Mouse (Mus musculus): ENCODE measurements around the gene Pank4.

The Pank4 gene

GRCm38 (mm10) chr4:155012788-155013187, 48.9 kb downstream of the Pank4 start:
- DNase-seq (ENCODE audit: low spot score in 2 of 2) = peak; percentile 20 to 28

- no peak for DNase-seq (ENCODE audit: low spot score in 2 of 2)
These were observed 50.3 kb downstream of the Pank4 start for GRCm38 (mm10) chr4:155014244-155014643.

GRCm38 (mm10) chr4:155014791-155015190, 50.9 kb downstream of the Pank4 start:
- DNase-seq (ENCODE audit: low spot score in 2 of 2) = no peak

- no peak for DNase-seq (ENCODE audit: low spot score in 2 of 2)
These were observed 51.6 kb downstream of the Pank4 start for GRCm38 (mm10) chr4:155015550-155015949.

- no peak for DNase-seq (ENCODE audit: low spot score in 2 of 2)
These were observed 52.9 kb downstream of the Pank4 start for GRCm38 (mm10) chr4:155016807-155017206.

- DNase-seq (ENCODE audit: low spot score in 2 of 2) = no peak
These were observed 53.4 kb downstream of the Pank4 start for GRCm38 (mm10) chr4:155017253-155017878.

GRCm38 (mm10) chr4:155018066-155018465, 54.1 kb downstream of the Pank4 start:
- DNase-seq (ENCODE audit: low spot score in 2 of 2) = no peak

- DNase-seq (ENCODE audit: low spot score in 2 of 2) = no peak
These were observed 54.8 kb downstream of the Pank4 start for GRCm38 (mm10) chr4:155018601-155019335.

- DNase-seq (ENCODE audit: low spot score in 2 of 2) = no peak
These were observed 55.5 kb downstream of the Pank4 start for GRCm38 (mm10) chr4:155019336-155019847.

- no peak for DNase-seq (ENCODE audit: low spot score in 2 of 2)
These were observed 56.2 kb downstream of the Pank4 start for GRCm38 (mm10) chr4:155020141-155020540.

GRCm38 (mm10) chr4:155020813-155021212, 56.9 kb downstream of the Pank4 start:
- DNase-seq (ENCODE audit: low spot score in 2 of 2) = no peak

GRCm38 (mm10) chr4:155022228-155022855, 58.4 kb downstream of the Pank4 start:
- DNase-seq (ENCODE audit: low spot score in 2 of 2) = no peak

GRCm38 (mm10) chr4:155024170-155025010, 60.5 kb downstream of the Pank4 start:
- no peak for DNase-seq (ENCODE audit: low spot score in 2 of 2)
